Mouse (Mus musculus): ENCODE results near the gene 4930519P11Rik.

GRCm38 (mm10) chr2:154635826-154636225, 22.6 kb upstream of the 4930519P11Rik start:
- no peak for TF ChIP-seq CTCF (IDR thresholded peaks at IDR 0.05; ENCODE audit: low read depth)
- no peak for TF ChIP-seq EP300 (IDR thresholded peaks at IDR 0.05; ENCODE audit: low read depth)

Data from heart, postnatal 0 days (tissue).